8 mouse cellular contexts compared by ENCODE assay signal in genomic region chr13:55190121-55190868, GRCm38 (mm10). TPM values are rescaled to one million over a fixed set of nuclear protein-coding genes. Genes with fewer than 3 reads are reported as not detected.
DNase-seq lines count a peak whose midpoint lies in the region; ATAC-seq and TF ChIP-seq lines count a peak whose summit lies in the region.

No protein-coding gene starts in this region.

- peak; percentile 56; the same call in 1 of the 2 replicates for TF ChIP-seq EP300 in lung, postnatal 0 days (IDR thresholded peaks at IDR 0.05)

- peak; percentile 98 for DNase-seq in MEL-GATA-1-ER (ENCODE audit: extremely low read depth, low read depth)
- DNase-seq in cerebellum, adult 2 months: peak; percentile 96 to 98
- peak; percentile 96 for DNase-seq in forebrain, postnatal 0 days
- peak; percentile 96 for DNase-seq in heart, postnatal 4 days
- DNase-seq in layer of hippocampus, adult 9-11 months: peak; percentile 95
- peak; percentile 99 for DNase-seq in lung, postnatal 0 days (ENCODE audit: low spot score)
- DNase-seq in ovary, postnatal 14 days (ENCODE audit: low spot score): peak; percentile 90
- DNase-seq in thymus, postnatal 14 days: peak; percentile 93

- peak; percentile 78 for TF ChIP-seq POLR2A in cerebellum, adult 2 months (IDR thresholded peaks at IDR 0.05; ENCODE audit: borderline replicate concordance, insufficient read depth, low read length)

- peaks cover 5% of the 10 kb centered on the region; the same call in 1 of the 2 replicates for H3K4me1 ChIP-seq in cerebellum, adult 2 months (ENCODE audit: control insufficient read depth, insufficient read depth, low read length)
- peaks cover 10% of the 10 kb centered on the region for H3K4me1 ChIP-seq in forebrain, postnatal 0 days (ENCODE audit: insufficient read depth)
- no peaks in the 10 kb centered on the region; the same call in 1 of the 2 replicates for H3K4me1 ChIP-seq in lung, postnatal 0 days (ENCODE audit: insufficient read depth, low read depth, low read length)

- peak; percentile 64 for TF ChIP-seq CTCF in cerebellum, adult 2 months (IDR thresholded peaks at IDR 0.05; ENCODE audit: borderline replicate concordance, insufficient read depth, low read depth, low read length)
- peak; percentile 91 for TF ChIP-seq CTCF in forebrain, postnatal 0 days (IDR thresholded peaks at IDR 0.05; ENCODE audit: low read depth)
- peak; percentile 91 for TF ChIP-seq CTCF in lung, postnatal 0 days (IDR thresholded peaks at IDR 0.05)

- WGBS in cerebellum, adult 2 months: 4% methylated on average over 34 of the region's 34 CpGs
- WGBS in forebrain, postnatal 0 days: 2% methylated on average over 34 of the region's 34 CpGs
- 2% methylated on average over 34 of the region's 34 CpGs for WGBS in lung, postnatal 0 days

- no peaks in the 10 kb centered on the region for H3K27me3 ChIP-seq in cerebellum, adult 2 months (ENCODE audit: control insufficient read depth, insufficient read depth, low read length)
- no peaks in the 10 kb centered on the region for H3K27me3 ChIP-seq in forebrain, postnatal 0 days (ENCODE audit: insufficient read depth, low read length)
- no peaks in the 10 kb centered on the region for H3K27me3 ChIP-seq in lung, postnatal 0 days (replicated peaks; ENCODE audit: insufficient read depth, low read length)

- no peaks in the 10 kb centered on the region for H3K9me3 ChIP-seq in forebrain, postnatal 0 days (ENCODE audit: low read length)
- H3K9me3 ChIP-seq in lung, postnatal 0 days (ENCODE audit: low read length): no peaks in the 10 kb centered on the region

- no peaks in the 10 kb centered on the region for H3K36me3 ChIP-seq in forebrain, postnatal 0 days (ENCODE audit: insufficient read depth)
- H3K36me3 ChIP-seq in lung, postnatal 0 days (ENCODE audit: insufficient read depth, low read length): no peaks in the 10 kb centered on the region

- H3K4me2 ChIP-seq in forebrain, postnatal 0 days (ENCODE audit: low read depth): peak overlapping the region; percentile 73
- H3K4me2 ChIP-seq in lung, postnatal 0 days (replicated peaks; ENCODE audit: low read depth, low read length): peak overlapping the region; percentile 53

- peak; percentile 99 for ATAC-seq in forebrain, postnatal 0 days
- peak; percentile 98 for ATAC-seq in lung, postnatal 0 days

- H3K4me3 ChIP-seq in cerebellum, adult 2 months (replicated peaks; ENCODE audit: insufficient read depth, low read depth, low read length): peak overlapping the region; percentile 79
- peak overlapping the region; percentile 45 for H3K4me3 ChIP-seq in forebrain, postnatal 0 days (ENCODE audit: low read depth, low read length)
- peak overlapping the region; percentile 23 for H3K4me3 ChIP-seq in lung, postnatal 0 days (ENCODE audit: low read depth, low read length)

- peak overlapping the region; percentile 78 for H3K9ac ChIP-seq in forebrain, postnatal 0 days
- peak overlapping the region; percentile 20; the same call in 1 of the 2 replicates for H3K9ac ChIP-seq in lung, postnatal 0 days (replicated peaks; ENCODE audit: low read depth)

- peak overlapping the region; percentile 56 for H3K27ac ChIP-seq in cerebellum, adult 2 months (ENCODE audit: insufficient read depth, low read length)
- peak overlapping the region; percentile 93 for H3K27ac ChIP-seq in forebrain, postnatal 0 days (ENCODE audit: low read depth, low read length)
- H3K27ac ChIP-seq in lung, postnatal 0 days (ENCODE audit: low read length): peak overlapping the region; percentile 83

RNA-seq across cellular contexts. Expression of gene Nsd1, which starts 19.3 kb away (rescaled TPM):
- 47.5 and 49.5 TPM in 2 replicates for polyA plus RNA-seq in cerebellum, adult 2 months (2012; rRNA removed)
- total RNA-seq in forebrain, postnatal 0 days (2014; rRNA removed): 81.2 and 104 TPM in 2 replicates
- 37.5 and 48.2 TPM in 2 replicates for polyA plus RNA-seq in forebrain, postnatal 0 days (2015; fragmentation: Nextera tagmentation; extraction: Ambion mirVana)
- total RNA-seq in heart, postnatal 4 days (2021): 100 to 1,000 TPM; 107 to 108 TPM
- 52.4 and 55.7 TPM in 2 replicates for polyA plus RNA-seq in lung, postnatal 0 days (2015; fragmentation: Nextera tagmentation; extraction: Ambion mirVana)

RNA-seq across cellular contexts. Expression of gene Fgfr4, which starts 37.9 kb away (rescaled TPM):
- polyA plus RNA-seq in cerebellum, adult 2 months (2012; rRNA removed): 0.05 and 0.16 TPM in 2 replicates
- total RNA-seq in forebrain, postnatal 0 days (2014; rRNA removed): 0.08 and 0.19 TPM in 2 replicates
- polyA plus RNA-seq in forebrain, postnatal 0 days (2015; fragmentation: Nextera tagmentation; extraction: Ambion mirVana): 0.33 and 0.40 TPM in 2 replicates
- 1 to 10 TPM in 1 of 2 experiments, under 1 TPM in 1; 0.61 to 1.3 TPM for total RNA-seq in heart, postnatal 4 days (2021)
- polyA plus RNA-seq in lung, postnatal 0 days (2015; fragmentation: Nextera tagmentation; extraction: Ambion mirVana): 18.9 and 19.3 TPM in 2 replicates

RNA-seq across cellular contexts. Expression of gene Gm17617, which starts 56.9 kb away (rescaled TPM):
- polyA plus RNA-seq in cerebellum, adult 2 months (2012; rRNA removed): not detected in 2 replicates
- not detected in 2 replicates for total RNA-seq in forebrain, postnatal 0 days (2014; rRNA removed)
- polyA plus RNA-seq in forebrain, postnatal 0 days (2015; fragmentation: Nextera tagmentation; extraction: Ambion mirVana): not detected in 2 replicates
- not detected for total RNA-seq in heart, postnatal 4 days (2021)
- not detected in 2 replicates for polyA plus RNA-seq in lung, postnatal 0 days (2015; fragmentation: Nextera tagmentation; extraction: Ambion mirVana)

Comparison
In these comparisons a context has a peak if more than half of its experiments do, and no peak if none do; other contexts are left out.
1. Peak in every context shown above with its lines: DNase-seq, ATAC-seq, H3K4me3 ChIP-seq and H3K27ac ChIP-seq.
2. H3K4me3 ChIP-seq: peak in every context shown above with its lines; median percentile 79 in cerebellum, adult 2 months; 45 in forebrain, postnatal 0 days; 23 in lung, postnatal 0 days.
3. RNA of gene Fgfr4, which starts 37.9 kb away (polyA plus RNA-seq): 18.9 to 19.3 TPM in lung, postnatal 0 days; 0.33 to 0.40 TPM in forebrain, postnatal 0 days and 0.05 to 0.16 TPM in cerebellum, adult 2 months; every median in the first group is over 10 times any median in the second.